Mouse (Mus musculus) olfactory bulb, adult 2 months (tissue): ENCODE data around the gene Map4. TPM values are rescaled to one million over a fixed set of nuclear protein-coding genes. Genes with fewer than 3 reads are reported as not detected.
A peak's percentile ranks its signal among the peaks of the same experiment; 100 is the strongest.
"Not testable (repeated sequence)": the region's sequence is repeated elsewhere in the genome, so short reads cannot be mapped to it uniquely, and the experiment has no call there.

Experiments
- H3K27ac ChIP-seq: fragments of 200-500 bp; 2 replicates; pipeline ENCODE4 v1.5.1; 2012; ENCODE audit warnings: low read depth, low read length; ENCODE audit not compliant: insufficient read depth
- H3K4me1 ChIP-seq: fragments of 200-500 bp; 2 replicates; pipeline ENCODE4 v1.6.1; 2012; ENCODE audit warnings: low read length; ENCODE audit not compliant: control insufficient read depth, insufficient read depth
- H3K4me3 ChIP-seq: fragments of 200-500 bp; 2 replicates; pipeline ENCODE4 v1.5.1; 2012; ENCODE audit warnings: mild to moderate bottlenecking, low read depth, low read length, moderate library complexity; ENCODE audit not compliant: insufficient read depth
- CTCF ChIP-seq: fragments of 200-500 bp; IDR thresholded peaks from 2 replicates; pipeline ENCODE4 v1.5.1; 2012; ENCODE audit warnings: low read depth, mild to moderate bottlenecking, low read length, moderate library complexity; ENCODE audit not compliant: insufficient read depth
- POLR2A ChIP-seq: fragments of 200-500 bp; IDR thresholded peaks from 2 replicates; pipeline ENCODE4 v1.6.1; 2012; ENCODE audit warnings: mild to moderate bottlenecking, low read depth, low read length, moderate library complexity; ENCODE audit not compliant: insufficient read depth
- WGBS: fragments of 180-500 bp; shearing (Covaris S2); methylation state at CpG from one replicate; pipeline ENCODE4 v1.1.7; 2018; 5-methylcytosine and 5-hydroxymethylcytosine counted together
- polyA plus RNA-seq: library from polyadenylated mRNA; stranded (reverse); fragments of >200 nt; gene quantifications from 2 replicates; pipeline ENCODE4 v1.2.4, GENCODE M21; 2012; ENCODE audit warnings: low replicate concordance; ENCODE audit not compliant: missing spikeins, insufficient read depth, insufficient read length

Gene Map4
- polyA plus RNA-seq, 1 experiment, result 647 TPM

- H3K27ac ChIP-seq, result peak within 1 kb of the TSS; percentile 50
- TF ChIP-seq POLR2A (no peak), CTCF (no peak)
- under 1% methylated on average over 17 of the region's 17 CpGs for WGBS
- peak within 1 kb of the TSS; percentile 75 for H3K4me3 ChIP-seq
- H3K4me1 ChIP-seq, result no peaks in the 10 kb centered on the region
These were observed 186.5 kb downstream of the Map4 start, which contains the start of gene Dhx30 for GRCm38 (mm10) chr9:110117779-110118139. Gene Dhx30, minus strand, starts transcription at chr9:110117830.

GRCm38 (mm10) chr9:110118249-110118648 lies 187.0 kb downstream of the Map4 start:
- TF ChIP-seq POLR2A (no peak), CTCF (no peak)
- no peaks in the 10 kb centered on the region for H3K4me1 ChIP-seq
- no peak overlapping the region for H3K27ac ChIP-seq
- WGBS, result 15% methylated on average over 1 of the region's 1 CpGs
- H3K4me3 ChIP-seq, result no peak overlapping the region

GRCm38 (mm10) chr9:110121424-110121823 lies 190.2 kb downstream of the Map4 start:
- WGBS, result 71% methylated on average over 4 of the region's 4 CpGs
- TF ChIP-seq CTCF, result no peak
- no peak for TF ChIP-seq POLR2A
- Histone ChIP-seq H3K4me3 (no peak overlapping the region), H3K27ac (no peak overlapping the region), H3K4me1 (no peaks in the 10 kb centered on the region)

- no peak overlapping the region for H3K4me3 ChIP-seq
- TF ChIP-seq CTCF (no peak), POLR2A (no peak)
- no peaks in the 10 kb centered on the region for H3K4me1 ChIP-seq
- H3K27ac ChIP-seq, result no peak overlapping the region
- 70% methylated on average over 2 of the region's 2 CpGs for WGBS
These were observed 192.1 kb downstream of the Map4 start for GRCm38 (mm10) chr9:110123322-110123721.

GRCm38 (mm10) chr9:110124008-110124540 lies 192.8 kb downstream of the Map4 start:
- H3K27ac ChIP-seq, H3K4me1 ChIP-seq, H3K4me3 ChIP-seq: not testable (repeated sequence)
- 39% methylated on average over 2 of the region's 2 CpGs for WGBS

- Histone ChIP-seq H3K27ac (peak overlapping the region; percentile 41; the same call in 1 of the 2 replicates), H3K4me1 (no peaks in the 10 kb centered on the region), H3K4me3 (peak overlapping the region; percentile 97)
- WGBS, result 27% methylated on average over 10 of the region's 10 CpGs
- TF ChIP-seq POLR2A (no peak), CTCF (no peak)
These were observed 199.8 kb downstream of the Map4 start for GRCm38 (mm10) chr9:110130896-110131524.

- H3K4me1 ChIP-seq, result no peaks in the 10 kb centered on the region
- TF ChIP-seq POLR2A (peak; percentile 93), CTCF (no peak)
- peak overlapping the region; percentile 97 for H3K4me3 ChIP-seq
- WGBS, result under 1% methylated on average over 64 of the region's 64 CpGs
- H3K27ac ChIP-seq, result peak overlapping the region; percentile 68
These were observed 200.4 kb downstream of the Map4 start for GRCm38 (mm10) chr9:110131525-110132197.

- under 1% methylated on average over 37 of the region's 38 CpGs for WGBS
- Histone ChIP-seq H3K4me1 (no peaks in the 10 kb centered on the region), H3K4me3 (peak overlapping the region; percentile 97), H3K27ac (no peak overlapping the region)
- TF ChIP-seq POLR2A (no peak), CTCF (no peak)
These were observed 200.9 kb downstream of the Map4 start for GRCm38 (mm10) chr9:110132201-110132605.

- no peaks in the 10 kb centered on the region for H3K4me1 ChIP-seq
- H3K4me3 ChIP-seq, result peak overlapping the region; percentile 16; the same call in 1 of the 2 replicates
- TF ChIP-seq POLR2A (no peak), CTCF (no peak)
- 58% methylated on average over 6 of the region's 6 CpGs for WGBS
- no peak overlapping the region for H3K27ac ChIP-seq
These were observed 201.7 kb downstream of the Map4 start for GRCm38 (mm10) chr9:110132921-110133320.

Other genes starting within 250 kb of the Map4 start
- gene Fbxw18, start 228.8 kb upstream of the Map4 start, polyA plus RNA-seq, result not detected in 2 replicates
- not detected in 2 replicates for gene Fbxw26, start 185.4 kb upstream of the Map4 start, polyA plus RNA-seq
- not detected in 2 replicates for gene Fbxw27, start 140.8 kb upstream of the Map4 start, polyA plus RNA-seq
- not detected in 2 replicates for gene Spink8, start 119.2 kb upstream of the Map4 start, polyA plus RNA-seq
- gene Nme6, start 98.7 kb upstream of the Map4 start, polyA plus RNA-seq, result not detected in 2 replicates
- not detected in 2 replicates for gene Camp, start 81.8 kb upstream of the Map4 start, polyA plus RNA-seq
- gene Cdc25a, start 55.9 kb upstream of the Map4 start, polyA plus RNA-seq, result not detected in 2 replicates
- 76.6 and 106 TPM in 2 replicates for gene Smarcc1, start 186.2 kb downstream of the Map4 start, polyA plus RNA-seq
- gene Dhx30, start 186.4 kb downstream of the Map4 start, polyA plus RNA-seq, result not detected in 2 replicates